Comparison of ENCODE assay signal across 11 mouse cellular contexts in genomic region chr2:170791332-170792017, GRCm38 (mm10). TPM values are rescaled to one million over a fixed set of nuclear protein-coding genes. Genes with fewer than 3 reads are reported as not detected.
DNase-seq lines count a peak whose midpoint lies in the region; ATAC-seq and TF ChIP-seq lines count a peak whose summit lies in the region.
"Had no signal": no experiment of that assay in that cellular context is flagged by ENCODE, and none has a peak within 500 bp of the region (broad histone marks: within the 10 kb centered on the region; RNA-seq: fewer than 3 reads in every experiment).

No protein-coding gene starts in this region.

- no peak overlapping the region for H3K4me3 ChIP-seq in kidney, adult 2 months (ENCODE audit: insufficient read depth, low read depth, low read length)
- H3K4me3 ChIP-seq in forebrain, embryonic 15.5 days = no peak overlapping the region
- no peak overlapping the region for H3K4me3 ChIP-seq in kidney, embryonic 15.5 days (replicated peaks)
- H3K4me3 ChIP-seq: heart, embryonic 15.5 days; midbrain, embryonic 12.5 days had no signal

- H3K27ac ChIP-seq in kidney, adult 2 months (ENCODE audit: insufficient read depth, low read depth, low read length) = no peak overlapping the region
- no peak overlapping the region for H3K27ac ChIP-seq in forebrain, embryonic 15.5 days (replicated peaks)
- no peak overlapping the region for H3K27ac ChIP-seq in kidney, embryonic 15.5 days
- H3K27ac ChIP-seq: heart, embryonic 15.5 days; midbrain, embryonic 12.5 days had no signal

- intact Hi-C loops in heart, postnatal 14 days (cut with DNase I) = no loop called here

- WGBS in kidney, adult 2 months = 22% methylated on average over 8 of the region's 8 CpGs
- WGBS in forebrain, embryonic 15.5 days = 34% methylated on average over 8 of the region's 8 CpGs
- 21% methylated on average over 8 of the region's 8 CpGs for WGBS in kidney, embryonic 15.5 days

- H3K4me1 ChIP-seq in kidney, adult 2 months (ENCODE audit: control insufficient read depth, insufficient read depth, low read length) = no peaks in the 10 kb centered on the region
- peaks cover 15% of the 10 kb centered on the region for H3K4me1 ChIP-seq in forebrain, embryonic 15.5 days
- H3K4me1 ChIP-seq in kidney, embryonic 15.5 days = peaks cover 8% of the 10 kb centered on the region; the same call in 1 of the 2 replicates
- H3K4me1 ChIP-seq: heart, embryonic 15.5 days had no signal

- TF ChIP-seq POLR2A in kidney, adult 2 months (IDR thresholded peaks at IDR 0.05; ENCODE audit: low read depth, low read length) = no peak

- TF ChIP-seq CTCF in kidney, adult 2 months (conservative IDR thresholded peaks at IDR 0.05; ENCODE audit: insufficient read depth, insufficient read length, low read depth, low read length) = no peak

- H3K9ac ChIP-seq in forebrain, embryonic 15.5 days (replicated peaks) = no peak overlapping the region
- H3K9ac ChIP-seq in kidney, embryonic 15.5 days = no peak overlapping the region
- H3K9ac ChIP-seq: heart, embryonic 15.5 days; midbrain, embryonic 12.5 days had no signal

- H3K27me3 ChIP-seq in kidney, adult 2 months (replicated peaks; ENCODE audit: control insufficient read depth, insufficient read depth, low read length) = no peaks in the 10 kb centered on the region
- no peaks in the 10 kb centered on the region for H3K27me3 ChIP-seq in forebrain, embryonic 15.5 days
- H3K27me3 ChIP-seq in kidney, embryonic 15.5 days = no peaks in the 10 kb centered on the region
- H3K27me3 ChIP-seq: heart, embryonic 15.5 days; midbrain, embryonic 12.5 days had no signal

- ATAC-seq in forebrain, embryonic 15.5 days (replicated peaks) = peak; percentile 78
- peak; percentile 70; the same call in 1 of the 2 replicates for ATAC-seq in kidney, embryonic 15.5 days (replicated peaks; ENCODE audit: low FRiP score)

- H3K36me3 ChIP-seq in kidney, adult 2 months (ENCODE audit: control insufficient read depth, insufficient read depth, low read length) = no peaks in the 10 kb centered on the region
- no peaks in the 10 kb centered on the region for H3K36me3 ChIP-seq in forebrain, embryonic 15.5 days
- H3K36me3 ChIP-seq in kidney, embryonic 15.5 days = no peaks in the 10 kb centered on the region
- H3K36me3 ChIP-seq: heart, embryonic 15.5 days; midbrain, embryonic 12.5 days had no signal

- no peaks in the 10 kb centered on the region for H3K9me3 ChIP-seq in forebrain, embryonic 15.5 days
- H3K9me3 ChIP-seq in kidney, embryonic 15.5 days (replicated peaks) = peaks cover 3% of the 10 kb centered on the region
- H3K9me3 ChIP-seq: heart, embryonic 15.5 days had no signal

- peak; percentile 51 for DNase-seq in kidney, adult 2 months
- no peak for DNase-seq in kidney, adult 18-20 months
- DNase-seq in retina, embryonic 14.5 days (ENCODE audit: low spot score) = peak; percentile 55
- no peak for DNase-seq in gastrocnemius, postnatal 25 days
- DNase-seq in heart, postnatal 14 days = no peak
- DNase-seq in urinary bladder, postnatal 36 days (ENCODE audit: low spot score in 2 of 2) = no peak
- DNase-seq: lung, adult 2 months had no signal

- H3K4me2 ChIP-seq in forebrain, embryonic 15.5 days (replicated peaks) = no peak overlapping the region
- H3K4me2 ChIP-seq in kidney, embryonic 15.5 days = no peak overlapping the region
- H3K4me2 ChIP-seq: heart, embryonic 15.5 days; midbrain, embryonic 12.5 days had no signal

RNA-seq across cellular contexts. Expression of gene Dok5, which starts 59.9 kb away (rescaled TPM):
- polyA plus RNA-seq in kidney, adult 2 months (2012; rRNA removed) = 0.10 and 0.16 TPM in 2 replicates
- 73.9 and 76.7 TPM in 2 replicates for polyA plus RNA-seq in forebrain, embryonic 15.5 days (2015; fragmentation: Nextera tagmentation; extraction: Ambion mirVana)
- polyA plus RNA-seq in kidney, embryonic 15.5 days (2015; fragmentation: Nextera tagmentation; extraction: Ambion mirVana) = 1.8 and 2.2 TPM in 2 replicates
- 1 to 10 TPM; 8.6 to 8.8 TPM for total RNA-seq in gastrocnemius, postnatal 25 days (2021)
- total RNA-seq in heart, postnatal 14 days (2021) = under 1 TPM; 0.27 to 0.45 TPM

Comparison
In these comparisons a context has a peak if more than half of its experiments do, and no peak if none do; other contexts are left out.
1. DNase-seq: peak in kidney, adult 2 months (single experiment) and retina, embryonic 14.5 days (single experiment); none in kidney, adult 18-20 months (single experiment), gastrocnemius, postnatal 25 days (single experiment), heart, postnatal 14 days (0 of 2) and urinary bladder, postnatal 36 days (0 of 2).
2. RNA of gene Dok5, which starts 59.9 kb away (polyA plus RNA-seq): 73.9 to 76.7 TPM in forebrain, embryonic 15.5 days; 1.8 to 2.2 TPM in kidney, embryonic 15.5 days and 0.10 to 0.16 TPM in kidney, adult 2 months; every median in the first group is over 10 times any median in the second.